Mouse (Mus musculus) central nervous system, embryonic 11.5 days (tissue): ENCODE results near the gene Sema3a. TPM values are rescaled to one million over a fixed set of nuclear protein-coding genes. Genes with fewer than 3 reads are reported as not detected.

Experiments used
- polyA plus RNA-seq: library from polyadenylated mRNA; depleted of rRNA; stranded (reverse); fragments of >200 nt; gene quantifications from 2 replicates; pipeline ENCODE4 v1.2.3, GENCODE M21; 2012; rRNA removed

Sema3a gene
- polyA plus RNA-seq, result 7.3 and 20.6 TPM in 2 replicates

DNA sequence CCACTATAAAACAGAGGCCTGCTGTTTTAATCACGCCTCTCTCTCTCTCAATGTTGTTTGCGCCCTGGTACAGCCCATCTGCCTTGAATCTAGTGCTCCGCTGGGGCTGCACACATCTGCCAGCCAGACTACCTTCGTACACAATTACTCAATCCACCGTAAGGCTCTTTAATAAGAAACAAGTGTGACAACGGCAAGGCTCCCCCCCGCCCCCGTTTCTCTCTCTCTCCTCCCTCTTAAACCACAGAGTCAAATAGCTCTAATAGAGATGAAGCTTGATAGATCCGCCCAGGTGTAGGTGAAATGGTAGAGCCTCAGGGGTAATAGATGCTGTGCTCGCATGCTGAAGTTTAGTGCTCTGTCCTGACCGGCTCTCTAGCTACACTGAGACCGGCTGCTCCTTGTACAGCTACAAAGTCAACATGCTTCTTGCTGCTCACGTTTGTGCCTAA is at the start of gene Sema3a:
TSS of gene Sema3a (plus strand) at position 174 of the 452 bp plus-strand sequence.

